In the genomic region with DNA sequence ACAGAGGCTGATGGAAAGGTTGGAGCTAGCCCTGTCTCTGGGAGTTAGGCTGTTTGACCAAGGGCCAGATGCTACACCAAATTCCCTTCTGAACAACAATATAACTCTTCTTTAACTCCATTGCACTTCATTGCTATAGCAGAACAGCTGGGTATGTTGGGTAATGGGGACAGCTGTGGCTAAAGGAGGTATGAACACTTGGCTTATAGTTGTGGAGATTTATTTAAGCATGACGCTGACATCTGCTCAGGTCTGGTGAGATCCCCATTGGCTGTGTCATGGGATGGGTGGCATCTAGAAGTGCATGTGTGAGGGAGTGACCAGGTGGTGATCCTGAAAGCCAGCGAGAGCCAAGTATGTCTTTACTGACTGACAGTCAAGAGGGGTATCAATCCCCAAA, we compare ENCODE assay signal across 22 mouse cellular contexts.
A peak's percentile ranks its signal among the peaks of the same experiment; 100 is the strongest.
DNase-seq lines count a peak whose midpoint lies in the region; ATAC-seq lines count a peak whose summit lies in the region.
"Had no signal": no experiment of that assay in that cellular context is flagged by ENCODE, and none has a peak within 500 bp of the region (broad histone marks: within the 10 kb centered on the region; RNA-seq: fewer than 3 reads in every experiment).

No protein-coding gene starts in this region.

- H3K4me3 ChIP-seq in kidney, embryonic 14.5 days (ENCODE audit: low read length), result no peak overlapping the region
- H3K4me3 ChIP-seq in brown adipose tissue, adult 24 weeks (ENCODE audit: insufficient read depth, low read depth, low read length), result no peak overlapping the region
- H3K4me3 ChIP-seq in embryonic facial prominence, embryonic 15.5 days (replicated peaks), result no peak overlapping the region
- no peak overlapping the region for H3K4me3 ChIP-seq in limb, embryonic 13.5 days
- H3K4me3 ChIP-seq in midbrain, embryonic 11.5 days (ENCODE audit: low read depth, low read length), result no peak overlapping the region
- H3K4me3 ChIP-seq: embryonic facial prominence, embryonic 13.5 days; heart, adult 2 months; heart, embryonic 10.5 days; heart, embryonic 13.5 days; hindbrain, embryonic 12.5 days; hindbrain, embryonic 15.5 days had no signal

- DNase-seq in kidney, adult 9 months, result no peak
- DNase-seq in midbrain, embryonic 11.5 days (ENCODE audit: low spot score, missing footprints), result no peak
- no peak for DNase-seq in cerebellum, postnatal 25 days
- DNase-seq in frontal cortex, postnatal 36 days (ENCODE audit: low spot score in 2 of 2), result no peak
- DNase-seq: adrenal gland, adult 8-10 months; adrenal gland, postnatal 25 days; forebrain, postnatal 0 days; gastrocnemius, postnatal 25 days; heart, adult 2 months; heart, postnatal 14 days had no signal

- H3K9ac ChIP-seq in kidney, embryonic 14.5 days (ENCODE audit: low read depth, low read length), result no peak overlapping the region
- H3K9ac ChIP-seq in embryonic facial prominence, embryonic 15.5 days, result no peak overlapping the region
- no peak overlapping the region for H3K9ac ChIP-seq in limb, embryonic 13.5 days
- no peak overlapping the region for H3K9ac ChIP-seq in midbrain, embryonic 11.5 days (ENCODE audit: low read length)
- H3K9ac ChIP-seq: embryonic facial prominence, embryonic 13.5 days; forebrain, postnatal 0 days; heart, embryonic 13.5 days; hindbrain, embryonic 12.5 days; hindbrain, embryonic 15.5 days had no signal

- H3K36me3 ChIP-seq in kidney, embryonic 14.5 days (ENCODE audit: control insufficient read depth, insufficient read depth, low read length), result no peaks in the 10 kb centered on the region
- H3K36me3 ChIP-seq in embryonic facial prominence, embryonic 15.5 days, result no peaks in the 10 kb centered on the region
- no peaks in the 10 kb centered on the region; the same call in 1 of the 2 replicates for H3K36me3 ChIP-seq in limb, embryonic 13.5 days
- H3K36me3 ChIP-seq in midbrain, embryonic 11.5 days (ENCODE audit: control insufficient read depth, insufficient read depth, low read length), result no peaks in the 10 kb centered on the region
- H3K36me3 ChIP-seq: heart, embryonic 10.5 days; heart, embryonic 13.5 days; hindbrain, embryonic 12.5 days; hindbrain, embryonic 15.5 days had no signal

- WGBS in kidney, embryonic 14.5 days, result 73% methylated on average over 2 of the region's 2 CpGs
- WGBS in embryonic facial prominence, embryonic 15.5 days, result 76% methylated on average over 2 of the region's 2 CpGs
- WGBS in limb, embryonic 13.5 days, result 85% methylated on average over 2 of the region's 2 CpGs
- 93% methylated on average over 2 of the region's 2 CpGs for WGBS in midbrain, embryonic 11.5 days

- H3K4me1 ChIP-seq in kidney, embryonic 14.5 days (ENCODE audit: control insufficient read depth, insufficient read depth, low read length), result 0 out of 2 replicates have a peak, but pooled peaks cover 4% of the 10 kb centered on the region
- H3K4me1 ChIP-seq in brown adipose tissue, adult 24 weeks (ENCODE audit: control insufficient read depth, insufficient read depth, insufficient read length, low read length), result peaks cover 5% of the 10 kb centered on the region; the same call in 1 of the 2 replicates
- peaks cover 13% of the 10 kb centered on the region for H3K4me1 ChIP-seq in embryonic facial prominence, embryonic 15.5 days
- peaks cover 14% of the 10 kb centered on the region for H3K4me1 ChIP-seq in limb, embryonic 13.5 days
- no peaks in the 10 kb centered on the region for H3K4me1 ChIP-seq in midbrain, embryonic 11.5 days (ENCODE audit: control insufficient read depth, insufficient read depth, low read length)
- H3K4me1 ChIP-seq: embryonic facial prominence, embryonic 13.5 days; hindbrain, embryonic 12.5 days; hindbrain, embryonic 15.5 days had no signal

- no peak for ATAC-seq in kidney, embryonic 14.5 days (ENCODE audit: low FRiP score, low TSS enrichment)
- peak; percentile 61; the same call in 1 of the 2 replicates for ATAC-seq in embryonic facial prominence, embryonic 15.5 days (ENCODE audit: insufficient number of reproducible peaks, low FRiP score, low TSS enrichment, low read depth)
- peak; percentile 68 for ATAC-seq in limb, embryonic 13.5 days (ENCODE audit: low FRiP score, low read depth)
- no peak for ATAC-seq in midbrain, embryonic 11.5 days (ENCODE audit: low FRiP score)
- ATAC-seq: activated CD4-positive, CD25-positive, alpha-beta regulatory T cell, adult 4 months; CD4-positive, CD25-positive, alpha-beta regulatory T cell, adult 4 months; forebrain, embryonic 14.5 days; forebrain, postnatal 0 days had no signal

- no peaks in the 10 kb centered on the region for H3K9me3 ChIP-seq in kidney, embryonic 14.5 days (ENCODE audit: control insufficient read depth, low read length)
- no peaks in the 10 kb centered on the region for H3K9me3 ChIP-seq in embryonic facial prominence, embryonic 15.5 days (replicated peaks)
- no peaks in the 10 kb centered on the region for H3K9me3 ChIP-seq in limb, embryonic 13.5 days
- H3K9me3 ChIP-seq in midbrain, embryonic 11.5 days (ENCODE audit: control insufficient read depth, low read length), result no peaks in the 10 kb centered on the region
- H3K9me3 ChIP-seq: embryonic facial prominence, embryonic 13.5 days; heart, embryonic 10.5 days; heart, embryonic 13.5 days; hindbrain, embryonic 12.5 days; hindbrain, embryonic 15.5 days had no signal

- H3K27ac ChIP-seq in kidney, embryonic 14.5 days (ENCODE audit: low read depth, low read length), result 0 out of 2 replicates have a peak overlapping the region, but pooled peaks have one; percentile 37
- H3K27ac ChIP-seq in brown adipose tissue, adult 24 weeks (replicated peaks; ENCODE audit: low read depth, low read length), result 0 out of 2 replicates have a peak overlapping the region, but pooled peaks have one; percentile 56
- H3K27ac ChIP-seq in embryonic facial prominence, embryonic 15.5 days (replicated peaks), result peak overlapping the region; percentile 65
- peak overlapping the region; percentile 48 for H3K27ac ChIP-seq in limb, embryonic 13.5 days
- H3K27ac ChIP-seq in midbrain, embryonic 11.5 days (ENCODE audit: low read depth, low read length), result no peak overlapping the region
- H3K27ac ChIP-seq: embryonic facial prominence, embryonic 13.5 days; heart, adult 2 months; hindbrain, embryonic 12.5 days; hindbrain, embryonic 15.5 days had no signal

- no peak overlapping the region for H3K4me2 ChIP-seq in kidney, embryonic 14.5 days (replicated peaks; ENCODE audit: low read depth, low read length)
- no peak overlapping the region for H3K4me2 ChIP-seq in embryonic facial prominence, embryonic 15.5 days (replicated peaks)
- no peak overlapping the region for H3K4me2 ChIP-seq in limb, embryonic 13.5 days (replicated peaks)
- H3K4me2 ChIP-seq in midbrain, embryonic 11.5 days, result no peak overlapping the region
- H3K4me2 ChIP-seq: embryonic facial prominence, embryonic 13.5 days; heart, embryonic 13.5 days; hindbrain, embryonic 12.5 days; hindbrain, embryonic 15.5 days had no signal

- no peaks in the 10 kb centered on the region for H3K27me3 ChIP-seq in kidney, embryonic 14.5 days (ENCODE audit: control insufficient read depth, insufficient read depth, low read length)
- H3K27me3 ChIP-seq in embryonic facial prominence, embryonic 15.5 days, result no peaks in the 10 kb centered on the region
- no peaks in the 10 kb centered on the region for H3K27me3 ChIP-seq in limb, embryonic 13.5 days
- no peaks in the 10 kb centered on the region for H3K27me3 ChIP-seq in midbrain, embryonic 11.5 days (ENCODE audit: control insufficient read depth, insufficient read depth, low read length)
- H3K27me3 ChIP-seq: embryonic facial prominence, embryonic 13.5 days; heart, embryonic 13.5 days; hindbrain, embryonic 12.5 days; hindbrain, embryonic 15.5 days had no signal

Comparison
In these comparisons a context has a peak if more than half of its experiments do, and no peak if none do; other contexts are left out.
1. ATAC-seq: peak in embryonic facial prominence, embryonic 15.5 days (single experiment) and limb, embryonic 13.5 days (single experiment); none in kidney, embryonic 14.5 days (single experiment) and midbrain, embryonic 11.5 days (single experiment).